Mouse (Mus musculus) MEL (cell line): ENCODE results near the gene Nuak2.

Experiments
- CHD1 ChIP-seq: IDR thresholded peaks from 2 replicates; pipeline ENCODE4 v1.6.1; 2012; ENCODE audit warnings: low read depth, mild to moderate bottlenecking, inconsistent platforms, low read length, improper control_type of control experiment
- CHD2 ChIP-seq: IDR thresholded peaks from 2 replicates; pipeline ENCODE4 v1.6.1; 2011; ENCODE audit warnings: low read length, improper control_type of control experiment
- CTCF ChIP-seq, 3 experiments: IDR thresholded peaks in 2 of 3; conservative IDR thresholded peaks in 1 of 3; 2 replicates each; pipeline ENCODE4 v1.5.1; 2011 to 2012; ENCODE audit warnings: low read length in 3 of 3, low read depth in 2 of 3, mild to moderate bottlenecking in 2 of 3, improper control_type of control experiment in 1 of 3, inconsistent platforms in 1 of 3, mixed read lengths in 1 of 3, moderate library complexity in 1 of 3; ENCODE audit not compliant: control insufficient read depth in 1 of 3, insufficient read depth in 1 of 3, poor library complexity in 1 of 3, severe bottlenecking in 1 of 3
- EP300 ChIP-seq, 2 experiments: IDR thresholded peaks; 2 replicates each; pipeline ENCODE4 v1.6.1; 2011; ENCODE audit warnings: improper control_type of control experiment in 2 of 2, low read length in 2 of 2, low read depth in 1 of 2, mild to moderate bottlenecking in 1 of 2
- ETS1 ChIP-seq: IDR thresholded peaks from 2 replicates; pipeline ENCODE4 v1.6.1; 2012; ENCODE audit warnings: low read depth, mild to moderate bottlenecking, inconsistent platforms, low read length, improper control_type of control experiment, moderate library complexity
- GATA1 ChIP-seq: IDR thresholded peaks from 2 replicates; pipeline ENCODE4 v1.6.1; 2011; ENCODE audit warnings: low read depth, low read length, improper control_type of control experiment
- KAT2A ChIP-seq: conservative IDR thresholded peaks from 2 replicates; pipeline ENCODE4 v1.6.1; 2012; ENCODE audit warnings: low read depth, low read length, improper control_type of control experiment, inconsistent platforms
- MXI1 ChIP-seq: IDR thresholded peaks from 2 replicates; pipeline ENCODE4 v1.6.1; 2011; ENCODE audit warnings: mild to moderate bottlenecking, low read depth, low read length, improper control_type of control experiment
- NELFE ChIP-seq: IDR thresholded peaks from 2 replicates; pipeline ENCODE4 v1.6.1; 2011; ENCODE audit warnings: low read depth, low read length, improper control_type of control experiment
- POLR2A ChIP-seq, 2 experiments: IDR thresholded peaks; 2 replicates each; pipeline ENCODE4 v1.6.1; 2011 to 2012; ENCODE audit warnings: low read length in 2 of 2, mild to moderate bottlenecking in 2 of 2, control low read depth in 1 of 2, improper control_type of control experiment in 1 of 2, low read depth in 1 of 2, moderate library complexity in 1 of 2; ENCODE audit not compliant: control insufficient read depth in 1 of 2, insufficient read depth in 1 of 2, poor library complexity in 1 of 2
- POLR2AphosphoS2 ChIP-seq: IDR thresholded peaks from 2 replicates; pipeline ENCODE4 v1.6.1; 2011; ENCODE audit warnings: low read length, improper control_type of control experiment
- SIN3A ChIP-seq: IDR thresholded peaks from 2 replicates; pipeline ENCODE4 v1.6.1; 2012; ENCODE audit warnings: low read length, improper control_type of control experiment, inconsistent platforms
- TCF12 ChIP-seq: IDR thresholded peaks from 2 replicates; pipeline ENCODE4 v1.6.1; 2014; ENCODE audit warnings: low read depth, mild to moderate bottlenecking, inconsistent platforms, low read length, improper control_type of control experiment, moderate library complexity

GRCm38 (mm10) chr1:132316625-132316994, 684 bp downstream of the Nuak2 start:
- TF ChIP-seq POLR2AphosphoS2, result no peak
- TF ChIP-seq CTCF (IDR thresholded peaks at IDR 0.05 in 2 of 3, conservative IDR thresholded peaks at IDR 0.05 in 1 of 3; ENCODE audit: control insufficient read depth in 1 of 3, insufficient read depth in 1 of 3, low read depth in 2 of 3, low read length in 3 of 3, poor library complexity in 1 of 3, severe bottlenecking in 1 of 3), result no peak
- TF ChIP-seq SIN3A, result no peak
- TF ChIP-seq ETS1, result no peak
- TF ChIP-seq NELFE, result no peak
- no peak for TF ChIP-seq CHD2
- no peak for TF ChIP-seq KAT2A
- no peak for TF ChIP-seq TCF12
- no peak for TF ChIP-seq GATA1
- no peak for TF ChIP-seq CHD1
- TF ChIP-seq POLR2A (IDR thresholded peaks at IDR 0.05; ENCODE audit: control insufficient read depth in 1 of 2, insufficient read depth in 1 of 2, low read depth in 1 of 2, low read length in 2 of 2, poor library complexity in 1 of 2), result no peak
- TF ChIP-seq EP300 (IDR thresholded peaks at IDR 0.05; ENCODE audit: low read depth in 1 of 2, low read length in 2 of 2), result peak in 1 of 2 experiments; percentile 18; a peak in 1 of 4 replicates
- TF ChIP-seq MXI1, result no peak
